Mouse (Mus musculus) adrenal gland, adult 2 months (tissue): ENCODE measurements around the gene Stk10. TPM values are rescaled to one million over a fixed set of nuclear protein-coding genes. Genes with fewer than 3 reads are reported as not detected.
"Not testable (repeated sequence)": the region's sequence is repeated elsewhere in the genome, so short reads cannot be mapped to it uniquely, and the experiment has no call there.

ENCODE experiments used
- DNase-seq: peaks from one replicate; pipeline ENCODE4 v3.0.0; 2021
- long read RNA-seq: library from polyadenylated mRNA; stranded (forward); transcript quantifications from one replicate; pipeline ENCODE4 v2.0.0, GENCODE M21; 2021
- polyA plus RNA-seq: library from polyadenylated mRNA; depleted of rRNA; stranded (reverse); fragments of >200 nt; gene quantifications from 2 replicates; pipeline ENCODE4 v1.2.3, GENCODE M21; 2012; rRNA removed
- total RNA-seq, 2 experiments: library from RNA; stranded (reverse); gene quantifications; 2 replicates each; pipeline ENCODE4 v1.2.3; 2021

Gene Stk10
- total RNA-seq (10 to 100 TPM; 11.2 to 13.1 TPM), polyA plus RNA-seq (6.0 and 6.7 TPM in 2 replicates)
- long read RNA-seq, full-length matches to known transcripts, result 9 of 12 reads
- long read RNA-seq, partial matches to known transcripts, result 2 of 12 reads
- long read RNA-seq, other reads (novel, unspliced or antisense), result 1 of 12 reads

DNA sequence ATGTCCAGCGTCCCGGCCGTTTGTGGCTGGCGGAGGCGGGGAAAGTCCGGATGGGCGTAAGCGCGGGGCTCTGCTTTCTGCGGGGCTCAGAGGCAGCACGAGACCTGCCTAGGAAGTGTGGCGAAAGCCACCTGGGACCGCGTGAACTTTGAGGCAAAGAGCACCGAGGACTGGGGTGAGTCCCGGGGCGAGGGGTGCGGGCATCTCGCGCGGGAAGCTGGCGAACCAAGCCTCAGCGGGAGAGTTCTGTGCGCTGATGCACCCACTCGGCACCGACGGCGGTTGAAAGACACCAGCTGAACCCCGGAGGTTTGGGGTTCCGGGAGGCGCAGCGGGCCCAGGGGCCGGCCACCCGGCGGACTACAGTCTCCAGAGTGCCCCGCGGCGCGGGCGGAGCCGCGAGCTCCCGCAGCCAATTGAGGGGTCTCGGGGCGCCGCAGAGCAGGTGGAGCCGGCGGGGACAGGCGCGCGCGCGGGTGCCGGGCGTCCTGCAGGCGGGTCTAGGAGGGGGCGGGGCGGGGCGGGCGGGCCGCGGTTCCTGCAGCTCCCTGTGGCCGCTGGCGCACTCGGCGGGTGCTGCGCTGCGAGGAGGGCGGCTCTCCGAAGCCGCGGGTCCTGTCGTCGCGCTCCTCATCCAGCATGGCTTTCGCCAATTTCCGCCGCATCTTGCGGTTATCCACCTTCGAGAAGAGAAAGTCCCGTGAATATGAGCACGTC, at the start of gene Stk10:
Gene Stk10 (plus strand): TSS at position 541 of the 717 bp plus-strand sequence.
- DNase-seq, result peak; percentile 96

GRCm38 (mm10) chr11:32485290-32485689, 47.8 kb upstream of the Stk10 start:
- DNase-seq, result no peak

DNA sequence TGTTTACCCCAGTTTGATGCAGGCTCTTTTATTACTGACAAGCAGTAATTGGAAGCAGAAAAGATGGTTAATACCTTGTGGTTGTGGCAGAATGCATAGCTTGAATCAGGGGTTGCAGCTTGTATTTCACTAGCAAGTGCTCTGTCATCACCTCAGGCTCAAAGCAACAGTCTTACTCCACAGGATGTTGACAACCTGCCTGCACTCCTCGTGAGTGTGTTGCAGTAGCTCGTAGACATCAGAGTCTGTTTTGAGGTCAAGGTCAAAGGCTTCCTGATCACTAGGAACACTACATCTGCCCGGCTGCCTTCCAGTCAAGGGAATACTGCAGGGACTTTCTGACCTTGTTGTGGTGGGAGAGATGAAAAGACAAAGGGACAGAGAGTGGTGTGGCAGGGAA, 46.5 kb upstream of the Stk10 start:
- no peak for DNase-seq

DNA sequence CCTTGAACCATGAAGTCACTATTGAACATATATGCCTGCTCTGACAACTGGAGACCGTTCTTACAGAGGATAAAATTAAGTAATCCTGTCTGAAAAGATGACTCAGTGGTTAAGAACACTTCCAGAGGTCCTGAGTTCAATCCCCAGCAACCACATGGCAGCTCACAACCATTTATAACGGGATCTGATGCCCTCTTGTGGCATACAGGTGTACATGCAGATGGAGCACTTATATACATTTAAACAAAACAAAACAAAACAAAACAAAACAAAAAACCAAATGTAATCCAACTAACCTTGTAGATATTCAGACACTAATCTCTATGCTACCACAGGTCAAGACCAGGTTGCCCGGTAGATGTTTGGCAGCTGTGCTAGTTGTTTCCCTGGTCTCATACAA, 45.6 kb upstream of the Stk10 start:
- DNase-seq, result no peak

GRCm38 (mm10) chr11:32488344-32488743, 44.8 kb upstream of the Stk10 start:
- no peak for DNase-seq

DNA sequence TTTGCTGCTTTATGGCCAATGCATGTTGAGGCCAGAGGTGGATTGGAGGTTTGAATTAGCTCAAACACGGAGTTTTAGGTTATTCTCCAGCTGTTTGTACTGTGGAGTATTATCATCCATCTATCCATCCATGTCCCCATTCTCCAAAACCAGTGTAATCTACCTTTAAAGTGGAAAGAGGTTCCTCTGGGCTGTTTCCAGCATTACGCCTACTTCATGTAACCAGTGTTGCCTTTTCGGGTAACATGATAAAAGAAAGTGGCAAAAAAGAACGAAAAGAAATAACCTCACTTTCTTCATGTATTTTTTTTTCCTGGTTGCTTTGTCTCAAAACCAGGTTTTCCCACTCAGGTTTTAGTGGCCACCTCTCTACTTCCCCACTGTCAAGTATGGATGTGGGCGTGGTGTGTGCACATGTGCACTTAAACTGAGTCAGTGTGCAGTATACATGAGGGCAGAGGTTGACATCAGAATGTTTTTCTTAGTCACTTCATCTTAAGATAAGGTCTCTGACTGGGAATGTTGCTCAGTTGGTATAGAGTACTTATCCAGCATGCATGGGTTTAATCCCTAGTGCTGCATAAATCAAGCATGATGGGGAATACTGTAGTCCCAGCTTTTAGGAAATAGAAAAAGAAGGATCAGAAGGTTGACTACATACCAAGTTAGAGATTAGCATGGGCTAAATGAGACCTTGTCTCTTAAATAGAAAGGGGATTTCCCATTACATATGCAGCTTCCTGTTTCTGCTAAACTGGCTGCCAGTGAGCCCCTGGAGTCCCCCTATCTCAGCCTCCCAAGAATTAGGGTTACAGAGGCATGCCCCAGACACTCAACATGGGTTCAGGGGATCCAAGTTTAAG, 44.1 kb upstream of the Stk10 start:
- DNase-seq, result no peak

- no peak for DNase-seq
Measured at GRCm38 (mm10) chr11:32491079-32491478, 42.0 kb upstream of the Stk10 start.

DNA sequence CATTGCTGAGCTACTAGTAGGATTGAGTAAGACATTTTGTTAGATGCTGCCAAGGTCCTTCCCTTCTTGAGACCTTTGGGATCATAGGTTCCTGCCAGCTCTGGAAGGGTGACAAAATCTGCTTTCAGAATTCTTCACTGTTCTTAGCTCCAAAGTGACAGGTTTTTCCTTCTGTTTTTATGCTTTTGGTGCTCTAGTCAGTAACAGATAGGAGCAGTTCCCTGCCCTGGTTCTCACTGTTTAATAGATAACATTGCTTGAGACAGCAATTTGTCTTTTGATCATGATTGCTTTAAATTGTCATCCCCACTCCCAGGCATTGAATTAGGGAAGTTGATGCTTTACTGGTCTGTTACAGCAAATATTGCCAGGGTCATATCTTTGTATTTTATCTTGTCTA, 39.8 kb upstream of the Stk10 start:
- peak; percentile 45 for DNase-seq

DNA sequence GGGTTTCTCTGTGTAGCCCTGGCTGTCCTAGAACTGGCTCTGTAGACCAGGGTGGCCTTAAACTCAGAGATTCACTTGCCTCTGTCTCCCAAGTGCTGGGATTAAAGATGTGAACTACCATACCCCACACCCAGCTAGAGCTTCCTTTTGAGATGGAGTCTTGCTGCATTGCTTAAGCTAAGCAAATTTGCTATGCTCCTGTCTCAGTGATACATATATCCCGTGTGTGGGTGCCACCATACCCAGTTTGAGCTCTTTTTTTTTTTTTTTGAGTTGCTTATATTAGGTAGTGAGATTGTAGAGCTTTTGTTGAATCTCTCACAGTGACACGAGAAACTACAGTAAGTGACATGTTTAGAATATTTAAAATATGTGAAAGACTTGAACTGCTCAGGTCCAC, 37.8 kb upstream of the Stk10 start:
- no peak for DNase-seq

DNA sequence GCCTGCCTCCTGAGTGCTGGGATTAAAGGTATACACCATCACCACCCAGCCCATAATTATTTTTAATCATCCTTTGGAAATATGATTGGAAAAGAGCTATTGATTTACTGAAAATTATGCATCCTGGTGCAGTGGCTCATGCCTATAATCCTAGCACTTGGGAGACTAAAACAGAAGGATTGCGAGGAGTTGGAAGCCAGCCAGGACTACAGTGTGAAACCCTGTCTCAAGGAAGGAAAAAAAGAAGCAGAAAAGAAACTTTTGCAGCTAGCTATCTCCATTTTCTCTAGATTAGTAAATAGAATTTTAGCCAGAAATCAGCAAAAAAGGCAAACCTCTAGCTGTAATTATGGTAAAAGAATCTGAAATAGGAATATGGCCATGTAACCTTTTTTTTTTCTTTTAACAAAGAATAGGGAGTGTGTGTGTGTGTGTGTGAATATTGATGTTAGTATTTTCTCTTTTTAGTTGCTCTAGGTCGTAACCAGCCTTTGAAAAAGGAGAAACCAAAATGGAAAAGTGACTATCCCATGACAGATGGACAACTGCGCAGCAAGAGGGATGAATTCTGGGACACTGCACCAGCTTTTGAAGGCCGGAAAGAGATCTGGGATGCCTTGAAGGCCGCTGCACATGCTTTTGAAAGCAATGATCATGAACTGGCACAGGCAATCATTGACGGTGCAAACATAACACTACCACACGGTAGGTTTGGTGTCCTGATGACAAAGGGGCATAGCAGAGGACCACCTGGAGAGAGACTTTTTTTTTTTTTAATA, 34.2 kb upstream of the Stk10 start:
- peak; percentile 41 for DNase-seq

GRCm38 (mm10) chr11:32499931-32500330, 33.2 kb upstream of the Stk10 start:
- no peak for DNase-seq

DNA sequence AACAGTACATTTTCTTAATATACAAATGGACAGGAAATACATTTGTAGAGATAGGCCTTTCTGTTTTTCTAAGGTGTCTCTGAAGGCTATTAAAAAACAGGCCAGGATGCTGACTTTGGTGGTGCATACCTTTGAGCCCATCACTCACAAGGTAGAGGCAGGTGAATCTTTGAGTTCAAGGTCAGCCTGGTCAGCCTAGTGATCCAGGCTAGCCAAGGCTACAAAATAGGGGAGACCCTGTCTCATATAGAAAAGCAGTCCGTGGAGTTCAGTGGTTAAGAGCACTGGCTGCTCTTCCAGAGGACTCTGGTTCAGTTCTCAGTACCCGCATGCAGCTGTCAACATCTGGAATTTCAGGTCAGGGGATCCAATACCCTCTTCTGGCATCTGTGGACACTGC, 29.4 kb upstream of the Stk10 start:
- DNase-seq, result no peak

DNA sequence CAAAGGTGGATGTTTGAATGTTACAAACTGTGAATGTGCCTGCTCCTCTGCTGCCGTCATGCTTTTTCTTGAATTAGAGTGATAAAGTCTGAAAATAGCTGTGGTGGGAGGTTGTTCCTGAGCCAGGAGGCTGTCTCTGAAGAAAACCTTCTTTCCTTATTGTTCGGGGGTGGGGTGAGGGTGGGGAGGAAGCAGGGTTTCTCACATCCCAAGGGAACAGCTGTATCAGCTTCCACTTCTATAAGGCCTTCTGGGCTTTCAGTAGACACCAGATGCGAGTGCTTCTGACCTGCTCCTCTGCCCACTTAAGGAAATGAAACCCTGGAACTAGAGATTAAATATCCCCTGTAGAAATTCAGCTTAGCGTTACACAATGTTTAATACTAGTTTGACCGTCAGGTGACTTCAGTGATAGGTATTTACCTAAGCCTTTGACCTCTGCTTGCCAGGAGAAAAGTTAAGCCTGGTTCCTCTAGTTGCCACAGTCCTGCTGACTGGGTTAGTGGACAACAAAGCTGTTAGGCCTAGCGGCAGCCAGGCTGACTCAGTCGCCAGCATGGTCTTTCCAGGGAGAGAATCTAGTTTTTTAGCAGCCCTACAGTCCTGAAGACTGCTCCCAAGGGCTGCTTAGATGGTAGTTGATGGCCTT, 27.9 kb upstream of the Stk10 start:
- DNase-seq, result no peak

- no peak for DNase-seq
Measured at GRCm38 (mm10) chr11:32510930-32511329, 22.2 kb upstream of the Stk10 start.

DNA sequence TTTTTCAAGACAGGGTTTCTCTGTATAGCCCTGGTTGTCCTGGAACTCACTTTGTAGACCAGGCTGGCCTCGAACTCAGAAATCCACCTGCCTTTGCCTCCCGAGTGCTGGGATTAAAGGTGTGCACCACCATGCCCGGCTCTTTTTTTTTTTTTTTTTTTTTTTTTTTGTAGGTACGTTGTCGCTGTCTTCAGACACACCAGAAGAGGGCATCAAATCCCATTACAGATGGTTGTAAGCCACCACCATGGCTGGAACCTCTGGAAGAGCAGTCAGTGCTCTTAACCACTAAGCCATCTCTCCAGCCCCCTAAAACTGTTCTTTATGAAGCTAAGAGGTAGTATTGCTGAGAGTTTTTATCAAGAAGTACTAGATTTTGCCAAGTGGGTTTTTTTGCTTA, 18.3 kb upstream of the Stk10 start:
- not testable (repeated sequence) for DNase-seq

DNA sequence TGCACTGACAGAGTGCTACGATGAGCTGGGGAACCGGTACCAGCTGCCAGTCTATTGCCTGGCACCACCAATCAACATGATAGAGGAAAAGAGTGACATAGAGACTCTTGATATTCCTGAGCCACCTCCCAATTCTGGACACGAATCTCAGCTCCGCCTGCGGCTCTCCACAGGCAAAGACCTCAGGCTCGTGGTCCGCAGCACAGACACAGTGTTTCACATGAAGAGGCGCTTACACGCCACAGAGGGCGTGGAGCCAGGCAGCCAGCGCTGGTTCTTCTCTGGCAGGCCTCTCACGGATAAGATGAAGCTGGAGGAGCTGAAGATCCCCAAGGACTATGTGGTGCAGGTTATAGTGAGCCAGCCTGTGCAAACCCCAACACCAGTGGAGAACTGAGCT, 17.0 kb upstream of the Stk10 start:
- no peak for DNase-seq

DNA sequence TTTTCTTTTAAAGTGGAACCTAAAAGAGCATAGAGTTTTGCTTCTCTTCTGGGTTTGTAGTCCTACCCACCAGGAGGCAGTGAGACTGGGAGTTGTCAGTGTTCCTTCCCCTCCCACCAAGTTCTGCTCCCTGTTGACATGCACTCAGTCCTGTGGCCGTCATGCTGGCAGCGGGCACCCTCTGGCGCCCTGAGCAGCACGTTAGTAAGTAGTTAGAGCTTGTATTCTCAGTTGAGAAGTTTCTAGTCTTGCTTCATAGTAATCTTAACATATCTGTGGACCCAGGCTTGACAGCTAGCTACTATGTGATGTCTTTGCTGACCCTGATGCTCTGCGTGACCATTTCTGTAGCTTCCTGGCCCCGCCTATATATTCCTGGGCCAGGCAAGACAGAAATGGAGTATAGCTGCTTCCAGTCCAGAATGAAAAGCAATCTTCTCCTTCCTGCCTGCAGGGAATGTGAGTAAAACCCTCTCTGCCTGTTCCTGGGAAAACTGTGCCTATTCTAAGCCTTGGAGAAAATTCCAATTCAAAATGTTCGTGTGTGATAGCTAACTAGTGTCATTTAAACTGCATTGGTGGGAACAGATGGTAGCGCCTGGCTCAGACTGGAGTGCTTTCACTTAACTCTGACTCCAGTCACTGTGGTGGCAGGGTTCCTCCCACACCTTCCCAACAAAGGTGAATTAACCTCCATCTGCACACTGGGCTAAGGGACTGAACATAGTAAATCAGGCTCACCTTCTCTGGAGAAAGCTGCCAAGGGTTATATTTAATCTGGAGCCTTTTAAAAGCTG, 16.0 kb upstream of the Stk10 start:
- no peak for DNase-seq

DNA sequence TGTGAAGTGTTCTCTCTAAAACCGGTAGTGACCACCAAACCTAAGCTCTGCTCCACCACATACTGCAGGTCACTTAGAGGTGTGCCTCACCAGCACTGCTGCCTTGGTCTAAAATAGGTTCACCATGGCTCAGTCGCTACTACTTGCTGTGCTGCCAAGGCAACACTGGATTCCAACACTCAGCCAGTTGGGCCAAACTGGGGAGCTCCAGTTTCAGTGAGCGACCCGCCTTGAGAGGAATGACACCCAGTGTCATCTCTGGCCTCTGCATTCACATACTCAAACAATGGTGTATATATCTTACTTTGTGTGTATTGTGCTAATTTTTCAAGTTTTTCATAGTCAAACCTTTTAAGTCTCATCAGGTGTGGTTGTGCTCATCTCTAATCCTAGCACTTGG, 14.3 kb upstream of the Stk10 start:
- no peak for DNase-seq

- no peak for DNase-seq
Measured at GRCm38 (mm10) chr11:32519354-32519753, 13.8 kb upstream of the Stk10 start.

- DNase-seq, result no peak
Measured at GRCm38 (mm10) chr11:32521246-32521645, 11.9 kb upstream of the Stk10 start.
